Mouse (Mus musculus) kidney, embryonic 16.5 days (tissue): ENCODE data around the gene Inava. TPM values are rescaled to one million over a fixed set of nuclear protein-coding genes. Genes with fewer than 3 reads are reported as not detected.
A peak's percentile ranks its signal among the peaks of the same experiment; 100 is the strongest.

Experiments used
- ATAC-seq: fragments of 200-750 bp; cut with Nextera tagmentation; 2 replicates; pipeline ENCODE4 v1.8.0; 2017; ENCODE audit warnings: moderate TSS enrichment; ENCODE audit not compliant: low FRiP score, low TSS enrichment
- H3K27ac ChIP-seq: fragments of 300-500 bp; sonication (generic); 2 replicates; pipeline ENCODE4 v1.5.1; 2014; ENCODE audit warnings: low read length
- H3K27me3 ChIP-seq: fragments of 300-500 bp; sonication (generic); 2 replicates; pipeline ENCODE4 v1.6.1; 2014; ENCODE audit warnings: low read length, control low read depth, mixed read lengths; ENCODE audit not compliant: insufficient read depth
- H3K36me3 ChIP-seq: fragments of 300-500 bp; sonication (generic); 2 replicates; pipeline ENCODE4 v1.6.1; 2014; ENCODE audit warnings: low read length, control low read depth, mixed read lengths; ENCODE audit not compliant: insufficient read depth
- H3K4me1 ChIP-seq: fragments of 300-500 bp; sonication (generic); 2 replicates; pipeline ENCODE4 v1.6.1; 2014; ENCODE audit warnings: low read length, control low read depth, mixed read lengths; ENCODE audit not compliant: insufficient read depth
- H3K4me2 ChIP-seq: fragments of 300-500 bp; sonication (generic); replicated peaks from 2 replicates; pipeline ENCODE4 v1.6.1; 2014; ENCODE audit warnings: low read depth, low read length
- H3K4me3 ChIP-seq: fragments of 300-500 bp; sonication (generic); 2 replicates; pipeline ENCODE4 v1.5.1; 2014; ENCODE audit warnings: mild to moderate bottlenecking, low read length
- H3K9ac ChIP-seq: fragments of 300-500 bp; sonication (generic); replicated peaks from 2 replicates; pipeline ENCODE4 v1.6.1; 2014; ENCODE audit warnings: low read length
- H3K9me3 ChIP-seq: fragments of 300-500 bp; sonication (generic); 2 replicates; pipeline ENCODE4 v1.6.1; 2016; ENCODE audit warnings: low read length, control low read depth
- WGBS: fragments of 180-500 bp; shearing (Covaris S2); extraction: QIAGEN DNeasy Blood & Tissue Kit; methylation state at CpG from one replicate; pipeline ENCODE4 v1.1.7; 2014; 5-methylcytosine and 5-hydroxymethylcytosine counted together
- polyA plus RNA-seq: library from polyadenylated mRNA; unstranded; fragments of >200 nt; fragmentation: Nextera tagmentation; extraction: Ambion mirVana; gene quantifications from 2 replicates; pipeline ENCODE4 v1.2.1, GENCODE M21; 2015

Inava gene
- polyA plus RNA-seq, 1 experiment from 2014 or later: 20.2 TPM

DNA sequence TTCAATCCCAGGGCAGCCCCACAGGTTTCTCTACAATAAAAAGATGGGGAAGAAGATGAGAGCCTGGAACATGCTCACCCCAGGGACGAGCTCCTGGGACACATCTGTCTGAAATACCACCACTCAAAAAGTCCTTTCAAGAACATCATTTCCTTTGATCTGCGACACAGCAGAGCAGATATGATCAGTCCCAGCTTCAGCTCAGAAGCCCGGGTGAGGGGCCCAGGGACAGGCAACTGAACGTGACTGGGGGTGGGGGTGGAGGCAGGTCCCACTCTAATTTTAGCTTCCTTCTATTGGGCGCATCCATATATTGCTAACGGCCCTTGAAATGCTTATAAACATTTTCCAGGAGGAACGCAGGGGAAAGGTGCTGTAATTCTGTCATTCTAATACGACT, 21.6 kb upstream of the Inava start:
- H3K9me3 ChIP-seq: no peaks in the 10 kb centered on the region
- no peaks in the 10 kb centered on the region for H3K36me3 ChIP-seq
- WGBS: 38% methylated on average over 8 of the region's 8 CpGs
- no peak overlapping the region for H3K27ac ChIP-seq
- H3K4me3 ChIP-seq: no peak overlapping the region
- ATAC-seq: no peak
- H3K4me2 ChIP-seq: no peak overlapping the region
- H3K4me1 ChIP-seq: peaks cover 10% of the 10 kb centered on the region
- H3K9ac ChIP-seq: no peak overlapping the region
- peaks cover 45% of the 10 kb centered on the region for H3K27me3 ChIP-seq

DNA sequence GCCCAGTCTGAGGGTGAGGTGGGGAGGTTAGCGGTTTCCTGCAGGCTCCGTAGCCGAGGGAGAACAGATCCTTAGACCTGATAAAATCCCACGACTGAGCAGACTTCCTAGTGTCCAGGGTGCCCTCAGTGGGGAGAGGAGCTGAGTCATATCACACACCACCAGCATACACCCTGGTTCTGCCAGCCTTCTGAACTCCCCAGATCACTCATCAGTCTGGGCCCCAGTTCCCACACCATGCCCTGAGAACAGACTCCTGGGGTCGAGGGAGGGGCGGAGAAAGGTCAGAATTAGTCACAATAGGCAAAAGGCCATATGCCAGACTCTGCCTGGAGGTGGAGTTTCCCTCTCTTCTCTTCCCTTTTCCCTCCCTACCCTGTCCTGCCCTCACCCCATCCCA, 21.1 kb upstream of the Inava start:
- H3K36me3 ChIP-seq: no peaks in the 10 kb centered on the region
- peaks cover 40% of the 10 kb centered on the region for H3K27me3 ChIP-seq
- WGBS: 37% methylated on average over 6 of the region's 6 CpGs
- H3K4me2 ChIP-seq: no peak overlapping the region
- peaks cover 6% of the 10 kb centered on the region for H3K4me1 ChIP-seq
- no peak overlapping the region for H3K27ac ChIP-seq
- H3K9me3 ChIP-seq: no peaks in the 10 kb centered on the region
- no peak overlapping the region for H3K9ac ChIP-seq
- ATAC-seq: no peak
- H3K4me3 ChIP-seq: no peak overlapping the region

DNA sequence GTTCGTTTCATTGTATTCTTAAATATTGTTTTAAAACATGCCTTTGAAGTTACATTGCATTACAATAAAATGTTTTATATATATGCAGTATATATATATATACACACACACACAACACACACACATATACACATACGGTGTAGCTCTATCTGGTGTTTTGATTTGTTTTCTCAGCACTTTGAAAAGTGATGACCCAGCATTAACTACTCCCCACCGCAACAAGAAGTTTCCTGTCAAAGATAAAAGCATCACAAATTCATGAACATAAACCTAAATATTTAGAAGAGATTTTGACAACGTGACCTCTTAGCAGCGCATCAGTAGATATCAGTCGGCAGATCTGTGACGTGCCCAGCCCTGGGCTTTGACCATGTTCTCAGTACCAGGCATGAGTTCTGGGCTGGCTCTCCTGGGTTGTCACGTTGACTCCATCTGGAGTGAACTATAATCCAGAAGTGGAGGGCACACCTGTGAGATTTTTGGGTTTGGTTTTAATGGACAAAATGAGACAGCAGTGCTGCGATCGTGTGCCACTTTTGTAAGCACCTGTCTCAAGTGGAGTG, 20.5 kb upstream of the Inava start:
- no peak overlapping the region for H3K9ac ChIP-seq
- no peaks in the 10 kb centered on the region for H3K9me3 ChIP-seq
- H3K4me1 ChIP-seq: peaks cover under 1% of the 10 kb centered on the region; the same call in 1 of the 2 replicates
- H3K4me3 ChIP-seq: no peak overlapping the region
- peaks cover 35% of the 10 kb centered on the region for H3K27me3 ChIP-seq
- H3K4me2 ChIP-seq: no peak overlapping the region
- no peak for ATAC-seq
- no peaks in the 10 kb centered on the region for H3K36me3 ChIP-seq
- 78% methylated on average over 10 of the region's 10 CpGs for WGBS
- H3K27ac ChIP-seq: no peak overlapping the region

DNA sequence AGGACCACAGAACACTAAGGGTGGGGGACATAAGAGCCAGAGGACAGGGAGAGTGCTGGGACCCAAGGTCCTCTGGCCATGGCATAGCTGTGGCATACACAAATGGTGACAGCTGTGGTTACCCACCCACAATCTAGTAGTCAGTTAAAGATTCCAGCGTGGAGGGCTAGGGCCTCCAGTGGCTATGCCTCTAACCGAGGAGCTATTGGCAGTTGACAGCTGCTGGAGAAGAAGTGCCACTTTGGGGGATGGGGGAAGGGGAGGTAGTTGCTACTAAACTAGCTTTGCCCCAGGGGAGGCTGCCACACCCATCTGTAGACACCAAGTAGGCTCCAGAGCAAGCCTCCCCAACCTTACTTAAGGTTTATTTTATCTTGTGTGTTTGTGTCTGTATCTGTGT, 19.4 kb upstream of the Inava start:
- H3K4me1 ChIP-seq: no peaks in the 10 kb centered on the region
- H3K9ac ChIP-seq: no peak overlapping the region
- H3K4me2 ChIP-seq: no peak overlapping the region
- 30% methylated on average over 2 of the region's 2 CpGs for WGBS
- H3K27me3 ChIP-seq: peaks cover 23% of the 10 kb centered on the region
- H3K4me3 ChIP-seq: no peak overlapping the region
- no peak overlapping the region for H3K27ac ChIP-seq
- ATAC-seq: no peak
- H3K36me3 ChIP-seq: no peaks in the 10 kb centered on the region
- no peaks in the 10 kb centered on the region for H3K9me3 ChIP-seq

DNA sequence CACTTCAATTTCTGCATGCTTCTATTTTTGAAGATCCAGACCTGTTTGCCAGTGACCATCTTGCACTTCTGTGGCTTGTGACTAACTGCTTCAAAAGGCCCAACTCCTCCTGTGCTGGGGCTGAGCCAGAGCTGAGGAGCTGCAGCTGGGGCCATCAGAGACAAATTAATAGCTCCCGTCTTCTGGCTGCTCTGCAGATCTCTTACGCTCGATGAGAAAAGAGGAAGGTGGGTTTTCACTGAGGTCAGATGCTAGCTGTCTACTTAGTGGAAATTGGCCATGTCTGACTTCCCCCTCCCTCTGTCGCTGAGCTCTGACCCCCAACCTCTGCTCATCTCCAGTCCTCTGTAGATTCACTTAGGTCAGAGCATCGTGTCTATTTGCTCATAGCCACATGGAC, 15.6 kb upstream of the Inava start:
- Histone ChIP-seq H3K9ac (no peak overlapping the region), H3K4me3 (no peak overlapping the region), H3K4me1 (no peaks in the 10 kb centered on the region), H3K36me3 (no peaks in the 10 kb centered on the region), H3K9me3 (no peaks in the 10 kb centered on the region), H3K27me3 (no peaks in the 10 kb centered on the region), H3K27ac (no peak overlapping the region), H3K4me2 (no peak overlapping the region)
- WGBS: 25% methylated on average over 5 of the region's 5 CpGs
- no peak for ATAC-seq

DNA sequence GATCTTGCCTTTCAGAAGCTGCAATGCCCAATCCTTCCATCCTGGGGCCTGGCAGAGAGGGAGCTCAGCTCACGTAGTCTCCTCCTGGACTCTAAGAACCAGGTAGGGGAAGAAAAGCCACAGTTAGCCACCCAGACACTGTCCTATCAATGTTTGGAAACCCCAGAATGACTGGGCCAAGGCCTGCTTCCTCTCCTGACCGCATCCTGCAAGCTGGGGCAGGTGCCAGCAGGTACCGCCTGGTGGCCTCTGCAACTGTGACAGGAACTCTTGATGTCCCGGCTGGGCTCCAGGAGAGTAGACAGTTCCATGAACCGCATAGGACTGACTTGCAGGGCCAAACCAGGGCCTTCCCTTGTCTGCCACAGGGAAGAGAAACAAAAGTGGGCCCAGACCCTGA, 13.3 kb upstream of the Inava start:
- H3K27ac ChIP-seq: no peak overlapping the region
- 89% methylated on average over 5 of the region's 5 CpGs for WGBS
- no peaks in the 10 kb centered on the region for H3K27me3 ChIP-seq
- no peak for ATAC-seq
- no peaks in the 10 kb centered on the region for H3K9me3 ChIP-seq
- no peaks in the 10 kb centered on the region for H3K36me3 ChIP-seq
- H3K4me2 ChIP-seq: no peak overlapping the region
- no peaks in the 10 kb centered on the region for H3K4me1 ChIP-seq
- H3K9ac ChIP-seq: no peak overlapping the region
- no peak overlapping the region for H3K4me3 ChIP-seq

DNA sequence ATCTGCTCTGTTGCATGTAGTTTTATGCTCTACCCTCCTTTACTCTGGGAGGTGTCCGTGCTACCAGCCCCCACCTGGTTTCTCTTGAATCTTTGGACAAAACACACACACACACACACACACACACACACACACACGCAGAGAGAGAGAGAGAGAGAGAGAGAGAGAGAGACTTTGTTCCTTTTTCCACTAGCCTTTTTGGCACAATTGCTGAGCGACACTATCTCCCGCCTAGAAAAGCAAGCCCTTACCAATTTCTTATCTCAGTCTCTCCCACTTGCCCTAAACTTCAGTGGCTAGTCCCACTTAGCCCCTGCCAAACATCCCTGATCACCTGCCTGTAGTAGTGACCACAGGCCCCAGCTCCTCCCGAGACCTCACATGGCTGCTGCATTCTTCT, 10.4 kb upstream of the Inava start:
- no peak for ATAC-seq
- Histone ChIP-seq H3K27me3 (no peaks in the 10 kb centered on the region), H3K9me3 (0 out of 2 replicates have a peak, but pooled peaks cover 5% of the 10 kb centered on the region), H3K4me1 (no peaks in the 10 kb centered on the region), H3K27ac (no peak overlapping the region), H3K9ac (no peak overlapping the region), H3K36me3 (no peaks in the 10 kb centered on the region), H3K4me2 (no peak overlapping the region), H3K4me3 (no peak overlapping the region)
- 86% methylated on average over 4 of the region's 5 CpGs for WGBS

DNA sequence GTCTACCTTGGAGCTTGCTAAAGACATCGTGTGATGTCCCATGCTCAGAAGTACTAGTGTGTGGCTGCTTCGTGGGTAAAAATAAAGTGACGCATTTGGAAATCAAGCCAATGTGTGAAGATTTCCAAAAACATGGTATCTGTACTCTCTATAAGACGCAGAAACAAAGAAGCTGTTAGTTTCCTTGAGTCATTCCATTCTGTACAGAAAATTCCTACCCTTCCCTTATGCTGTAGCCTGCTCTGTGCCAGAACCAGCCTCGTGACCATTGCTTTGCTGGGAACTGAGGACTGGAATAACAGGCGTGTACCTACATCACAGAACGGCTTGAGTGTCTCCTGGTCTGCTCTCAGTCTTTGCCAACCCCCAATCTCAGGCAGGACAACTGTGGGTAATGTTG, 7.7 kb upstream of the Inava start:
- no peaks in the 10 kb centered on the region for H3K36me3 ChIP-seq
- H3K4me1 ChIP-seq: no peaks in the 10 kb centered on the region
- H3K4me3 ChIP-seq: no peak overlapping the region
- no peaks in the 10 kb centered on the region for H3K27me3 ChIP-seq
- 0 out of 2 replicates have a peak, but pooled peaks cover 5% of the 10 kb centered on the region for H3K9me3 ChIP-seq
- H3K27ac ChIP-seq: no peak overlapping the region
- no peak for ATAC-seq
- H3K9ac ChIP-seq: no peak overlapping the region
- H3K4me2 ChIP-seq: no peak overlapping the region
- 84% methylated on average over 7 of the region's 7 CpGs for WGBS

DNA sequence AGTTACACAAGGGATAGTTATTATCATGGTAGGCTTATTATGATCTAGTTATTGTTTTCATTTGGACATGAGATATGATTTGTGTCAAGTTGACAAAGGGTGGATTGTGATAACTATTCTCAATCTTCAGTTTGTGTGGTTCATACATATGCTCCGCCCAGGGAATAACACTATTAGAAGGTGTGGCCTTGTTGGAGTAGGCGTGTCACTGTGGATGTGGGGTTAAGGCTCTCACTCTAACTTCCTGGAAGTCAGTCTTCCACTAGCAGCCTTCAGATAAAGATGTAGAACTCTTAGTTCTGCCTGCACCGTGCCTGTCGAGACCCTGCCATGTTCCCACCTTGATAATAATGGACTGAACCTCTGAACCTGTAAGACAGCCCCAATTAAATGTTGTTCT, 4.4 kb upstream of the Inava start:
- Histone ChIP-seq H3K27me3 (no peaks in the 10 kb centered on the region), H3K36me3 (no peaks in the 10 kb centered on the region), H3K4me2 (no peak overlapping the region), H3K9ac (no peak overlapping the region), H3K27ac (no peak overlapping the region), H3K4me3 (no peak overlapping the region), H3K4me1 (0 out of 2 replicates have a peak, but pooled peaks cover 4% of the 10 kb centered on the region), H3K9me3 (0 out of 2 replicates have a peak, but pooled peaks cover 5% of the 10 kb centered on the region)
- no peak for ATAC-seq
- WGBS: 89% methylated on average over 4 of the region's 4 CpGs

DNA sequence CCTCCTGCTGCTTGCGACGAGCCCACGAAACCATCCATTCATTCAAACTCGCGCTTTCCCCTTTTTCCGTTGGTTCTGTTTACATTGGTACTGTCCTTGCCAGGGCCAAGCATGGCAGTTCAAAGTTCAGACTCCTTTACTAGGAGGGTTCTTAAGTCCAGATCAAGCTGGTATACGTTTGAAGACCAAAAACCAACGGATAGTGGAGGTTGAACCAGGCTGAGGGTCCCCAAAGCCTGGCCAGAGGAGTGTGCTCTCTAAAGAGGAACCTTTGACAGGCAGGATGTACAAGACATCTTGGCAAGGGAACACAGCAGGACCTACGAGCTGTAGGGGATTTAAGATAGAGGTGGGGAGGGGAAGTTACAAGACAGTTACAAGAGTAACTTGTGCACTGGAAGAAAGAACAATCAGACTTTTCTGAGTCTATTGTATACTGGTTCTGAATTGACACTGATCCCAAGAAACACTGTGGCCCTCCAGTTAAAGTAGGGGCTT, 580 bp upstream of the Inava start:
- ATAC-seq: no peak; the same call in 1 of the 2 replicates
- peak overlapping the region; percentile 67 for H3K4me3 ChIP-seq
- 3% methylated on average over 9 of the region's 9 CpGs for WGBS
- H3K9ac ChIP-seq: peak overlapping the region; percentile 71
- H3K27me3 ChIP-seq: no peaks in the 10 kb centered on the region
- no peak overlapping the region; the same call in 1 of the 2 replicates for H3K27ac ChIP-seq
- peaks cover 27% of the 10 kb centered on the region for H3K4me1 ChIP-seq
- no peaks in the 10 kb centered on the region for H3K9me3 ChIP-seq
- peak overlapping the region; percentile 87 for H3K4me2 ChIP-seq
- H3K36me3 ChIP-seq: no peaks in the 10 kb centered on the region
